Mouse (Mus musculus) liver, adult 2 months (tissue): ENCODE data around the gene Rpl23a. TPM values are rescaled to one million over a fixed set of nuclear protein-coding genes. Genes with fewer than 3 reads are reported as not detected.

Source experiments
- DNase-seq: peaks from one replicate; pipeline ENCODE4 v3.0.0-alpha.2; 2011; ENCODE audit warnings: low read depth, low spot score; ENCODE audit errors: extremely low read depth
- H3K27ac ChIP-seq: fragments of 200-500 bp; replicated peaks from 2 replicates; pipeline ENCODE4 v1.5.1; 2012; ENCODE audit warnings: low read depth, mild to moderate bottlenecking, control low read depth, inconsistent platforms, low read length; ENCODE audit not compliant: insufficient read depth
- H3K27me3 ChIP-seq: fragments of 200-500 bp; 2 replicates; pipeline ENCODE4 v1.6.1; 2012; ENCODE audit warnings: mild to moderate bottlenecking, moderate library complexity, low read length, inconsistent platforms; ENCODE audit not compliant: control insufficient read depth, insufficient read depth
- H3K36me3 ChIP-seq: fragments of 200-500 bp; 2 replicates; pipeline ENCODE4 v1.6.1; 2012; ENCODE audit warnings: low read length, inconsistent platforms; ENCODE audit not compliant: control insufficient read depth, insufficient read depth
- H3K4me1 ChIP-seq: fragments of 200-500 bp; 2 replicates; pipeline ENCODE4 v1.6.1; 2011; ENCODE audit warnings: low read length; ENCODE audit not compliant: control insufficient read depth, insufficient read depth
- H3K4me3 ChIP-seq: fragments of 200-500 bp; 2 replicates; pipeline ENCODE4 v1.5.1; 2011; ENCODE audit warnings: low read depth, mild to moderate bottlenecking, control low read depth, low read length, moderate library complexity; ENCODE audit not compliant: insufficient read depth
- H3K79me2 ChIP-seq: fragments of 200-500 bp; 2 replicates; pipeline ENCODE4 v1.6.1; 2012; ENCODE audit warnings: inconsistent platforms, mild to moderate bottlenecking, low read length, moderate library complexity; ENCODE audit not compliant: control insufficient read depth, insufficient read depth
- H3K9ac ChIP-seq: fragments of 200-500 bp; 2 replicates; pipeline ENCODE4 v1.6.1; 2012; ENCODE audit warnings: low read depth, mild to moderate bottlenecking, control low read depth, inconsistent platforms, low read length
- CTCF ChIP-seq: fragments of 200-500 bp; IDR thresholded peaks from 2 replicates; pipeline ENCODE4 v1.5.1; 2011; ENCODE audit warnings: low read depth, low read length, control low read depth
- POLR2A ChIP-seq: fragments of 200-500 bp; IDR thresholded peaks from 2 replicates; pipeline ENCODE4 v1.6.1; 2011; ENCODE audit warnings: low read length, control low read depth; ENCODE audit not compliant: insufficient read depth; ENCODE audit errors: extremely low read depth
- WGBS: fragments of 180-500 bp; shearing (Covaris S2); methylation state at CpG from one replicate; pipeline ENCODE4 v1.1.7; 2018; 5-methylcytosine and 5-hydroxymethylcytosine counted together
- polyA plus RNA-seq: library from polyadenylated mRNA; depleted of rRNA; stranded (reverse); fragments of >200 nt; gene quantifications from 2 replicates; pipeline ENCODE4 v1.2.3, GENCODE M21; 2012
- total RNA-seq: library from RNA; depleted of rRNA; stranded (reverse); fragments of >200 nt; gene quantifications from 2 replicates; pipeline ENCODE4 v1.2.3, GENCODE M21; 2014

Rpl23a gene
- total and polyA plus RNA-seq, 2 experiments, result 110 to 352 TPM

GRCm38 (mm10) chr11:78155674-78156073 is 27.7 kb downstream of the Rpl23a start:
- Histone ChIP-seq H3K36me3 (peaks cover 8% of the 10 kb centered on the region), H3K27ac (no peak overlapping the region), H3K4me3 (no peak overlapping the region), H3K4me1 (peaks cover 3% of the 10 kb centered on the region), H3K27me3 (no peaks in the 10 kb centered on the region), H3K9ac (no peak overlapping the region), H3K79me2 (0 out of 2 replicates have a peak, but pooled peaks cover under 1% of the 10 kb centered on the region)
- DNase-seq, result no peak
- WGBS, result 93% methylated on average over 5 of the region's 5 CpGs
- no peak for TF ChIP-seq POLR2A
- no peak for TF ChIP-seq CTCF

- Histone ChIP-seq H3K79me2 (peaks cover 3% of the 10 kb centered on the region; the same call in 1 of the 2 replicates), H3K36me3 (peaks cover 9% of the 10 kb centered on the region), H3K27ac (no peak overlapping the region), H3K4me3 (no peak overlapping the region), H3K9ac (no peak overlapping the region), H3K27me3 (no peaks in the 10 kb centered on the region), H3K4me1 (peaks cover 1% of the 10 kb centered on the region; the same call in 1 of the 2 replicates)
- WGBS, result 89% methylated on average over 13 of the region's 13 CpGs
- TF ChIP-seq CTCF (no peak), POLR2A (no peak)
- no peak for DNase-seq
Observed at GRCm38 (mm10) chr11:78153778-78154177, 29.6 kb downstream of the Rpl23a start.

- Histone ChIP-seq H3K4me3 (no peak overlapping the region), H3K27me3 (no peaks in the 10 kb centered on the region), H3K79me2 (peaks cover 3% of the 10 kb centered on the region; the same call in 1 of the 2 replicates), H3K4me1 (no peaks in the 10 kb centered on the region), H3K27ac (no peak overlapping the region), H3K9ac (no peak overlapping the region), H3K36me3 (peaks cover 7% of the 10 kb centered on the region; the same call in 1 of the 2 replicates)
- no peak for DNase-seq
- 65% methylated on average over 9 of the region's 9 CpGs for WGBS
- no peak for TF ChIP-seq CTCF
Observed at GRCm38 (mm10) chr11:78152299-78153231, 30.8 kb downstream of the Rpl23a start.

- peak; percentile 71 for TF ChIP-seq CTCF
- TF ChIP-seq POLR2A, result no peak
- Histone ChIP-seq H3K4me3 (no peak overlapping the region), H3K9ac (no peak overlapping the region), H3K79me2 (peaks cover 3% of the 10 kb centered on the region; the same call in 1 of the 2 replicates), H3K4me1 (no peaks in the 10 kb centered on the region), H3K27me3 (no peaks in the 10 kb centered on the region), H3K36me3 (peaks cover 11% of the 10 kb centered on the region), H3K27ac (no peak overlapping the region)
- WGBS, result 44% methylated on average over 1 of the region's 1 CpGs
- peak; percentile 55 for DNase-seq
Observed at GRCm38 (mm10) chr11:78151161-78151560, 32.2 kb downstream of the Rpl23a start.

GRCm38 (mm10) chr11:78146707-78147543 is 36.5 kb downstream of the Rpl23a start:
- TF ChIP-seq POLR2A (no peak), CTCF (no peak)
- Histone ChIP-seq H3K36me3 (peaks cover 35% of the 10 kb centered on the region), H3K27me3 (no peaks in the 10 kb centered on the region), H3K9ac (no peak overlapping the region), H3K79me2 (peaks cover 15% of the 10 kb centered on the region; the same call in 1 of the 2 replicates), H3K4me3 (no peak overlapping the region), H3K4me1 (no peaks in the 10 kb centered on the region), H3K27ac (no peak overlapping the region)
- 82% methylated on average over 6 of the region's 6 CpGs for WGBS
- DNase-seq, result no peak
